Mouse (Mus musculus): ENCODE data around the gene Srsf6. TPM values are rescaled to one million over a fixed set of nuclear protein-coding genes. Genes with fewer than 3 reads are reported as not detected.
"Not testable (repeated sequence)": the region's sequence is repeated elsewhere in the genome, so short reads cannot be mapped to it uniquely, and the experiment has no call there.

Gene Srsf6
- total RNA-seq (2021), result 10 to 100 TPM; 61.2 to 68.3 TPM
- polyA plus RNA-seq (2012; rRNA removed), result 48.0 and 75.1 TPM in 2 replicates
- long read RNA-seq, transcript Srsf6-203 (6 exons, 3,527 nt), result major isoform, 71 of 78 reads
- long read RNA-seq, partial matches to known transcripts, result 3 of 78 reads
- long read RNA-seq, other reads (novel, unspliced or antisense), result 2 of 78 reads

GRCm38 (mm10) chr2:162931123-162931673, at the start of gene Srsf6:
TSS of gene Srsf6 (plus strand) at chr2:162931528.
- peak; percentile 92 to 94 for DNase-seq
- intact Hi-C loops (cut with DNase I), result loop anchor here (2.0 to 10.0 kb wide), 2 partner anchors 86 to 484 kb away; partner anchors contain the start of gene Ift52
- Histone ChIP-seq H3K36me3 (ENCODE audit: control insufficient read depth, insufficient read depth, low read length) (peaks cover 13% of the 10 kb centered on the region), H3K4me1 (ENCODE audit: control insufficient read depth, insufficient read depth, low read length) (peaks cover 3% of the 10 kb centered on the region), H3K4me3 (peak within 1 kb of the TSS; percentile 95), H3K79me2 (replicated peaks; ENCODE audit: control insufficient read depth, insufficient read depth, low read length) (no peaks in the 10 kb centered on the region), H3K9ac (ENCODE audit: low read depth, low read length) (peak within 1 kb of the TSS; percentile 99), H3K27me3 (ENCODE audit: control insufficient read depth, insufficient read depth, low read length) (no peaks in the 10 kb centered on the region), H3K27ac (peak within 1 kb of the TSS; percentile 93)
- WGBS, result under 1% methylated on average over 66 of the region's 68 CpGs
- TF ChIP-seq EP300 (IDR thresholded peaks at IDR 0.05; ENCODE audit: insufficient read depth, low read depth, low read length), result 0 out of 2 replicates have a peak, but pooled peaks have one; percentile 20
- TF ChIP-seq CTCF (IDR thresholded peaks at IDR 0.05), result no peak
- TF ChIP-seq POLR2A (IDR thresholded peaks at IDR 0.05; ENCODE audit: insufficient read depth, low read depth, low read length), result peak; percentile 85

GRCm38 (mm10) chr2:162884101-162884500, 47.2 kb upstream of the Srsf6 start:
- DNase-seq, result no peak
- Histone ChIP-seq H3K4me1 (ENCODE audit: control insufficient read depth, insufficient read depth, low read length) (no peaks in the 10 kb centered on the region), H3K36me3 (ENCODE audit: control insufficient read depth, insufficient read depth, low read length) (no peaks in the 10 kb centered on the region), H3K27me3 (ENCODE audit: control insufficient read depth, insufficient read depth, low read length) (no peaks in the 10 kb centered on the region), H3K9ac (ENCODE audit: low read depth, low read length) (no peak overlapping the region), H3K4me3 (no peak overlapping the region), H3K79me2 (replicated peaks; ENCODE audit: control insufficient read depth, insufficient read depth, low read length) (no peaks in the 10 kb centered on the region), H3K27ac (no peak overlapping the region)
- intact Hi-C loops (cut with DNase I), result no loop called here
- 50% methylated on average over 2 of the region's 2 CpGs for WGBS
- no peak for TF ChIP-seq POLR2A (IDR thresholded peaks at IDR 0.05; ENCODE audit: insufficient read depth, low read depth, low read length)
- TF ChIP-seq EP300 (IDR thresholded peaks at IDR 0.05; ENCODE audit: insufficient read depth, low read depth, low read length), result no peak
- TF ChIP-seq CTCF (IDR thresholded peaks at IDR 0.05), result no peak

GRCm38 (mm10) chr2:162887121-162887520, 44.2 kb upstream of the Srsf6 start:
- H3K4me3 ChIP-seq, result no peak overlapping the region
- no peak for DNase-seq
- no peak overlapping the region for H3K27ac ChIP-seq
- H3K4me1 ChIP-seq (ENCODE audit: control insufficient read depth, insufficient read depth, low read length), result no peaks in the 10 kb centered on the region
- 68% methylated on average over 5 of the region's 5 CpGs for WGBS
- H3K27me3 ChIP-seq (ENCODE audit: control insufficient read depth, insufficient read depth, low read length), result no peaks in the 10 kb centered on the region
- no peak for TF ChIP-seq POLR2A (IDR thresholded peaks at IDR 0.05; ENCODE audit: insufficient read depth, low read depth, low read length)
- TF ChIP-seq EP300 (IDR thresholded peaks at IDR 0.05; ENCODE audit: insufficient read depth, low read depth, low read length), result no peak
- no peak for TF ChIP-seq CTCF (IDR thresholded peaks at IDR 0.05)
- intact Hi-C loops (cut with DNase I), result no loop called here
- H3K36me3 ChIP-seq (ENCODE audit: control insufficient read depth, insufficient read depth, low read length), result no peaks in the 10 kb centered on the region
- H3K79me2 ChIP-seq (replicated peaks; ENCODE audit: control insufficient read depth, insufficient read depth, low read length), result no peaks in the 10 kb centered on the region
- no peak overlapping the region for H3K9ac ChIP-seq (ENCODE audit: low read depth, low read length)

- DNase-seq, result no peak
- Histone ChIP-seq H3K79me2 (replicated peaks; ENCODE audit: control insufficient read depth, insufficient read depth, low read length) (no peaks in the 10 kb centered on the region), H3K27ac (no peak overlapping the region), H3K9ac (ENCODE audit: low read depth, low read length) (no peak overlapping the region), H3K4me3 (no peak overlapping the region), H3K4me1 (ENCODE audit: control insufficient read depth, insufficient read depth, low read length) (no peaks in the 10 kb centered on the region), H3K27me3 (ENCODE audit: control insufficient read depth, insufficient read depth, low read length) (no peaks in the 10 kb centered on the region), H3K36me3 (ENCODE audit: control insufficient read depth, insufficient read depth, low read length) (no peaks in the 10 kb centered on the region)
- TF ChIP-seq EP300 (IDR thresholded peaks at IDR 0.05; ENCODE audit: insufficient read depth, low read depth, low read length), result no peak
- no peak for TF ChIP-seq CTCF (IDR thresholded peaks at IDR 0.05)
- TF ChIP-seq POLR2A (IDR thresholded peaks at IDR 0.05; ENCODE audit: insufficient read depth, low read depth, low read length), result no peak
- 70% methylated on average over 8 of the region's 8 CpGs for WGBS
- intact Hi-C loops (cut with DNase I), result no loop called here
Measured at GRCm38 (mm10) chr2:162888677-162889076, 42.7 kb upstream of the Srsf6 start.

- intact Hi-C loops (cut with DNase I), result no loop called here
- Histone ChIP-seq H3K27ac (no peak overlapping the region), H3K27me3 (ENCODE audit: control insufficient read depth, insufficient read depth, low read length) (no peaks in the 10 kb centered on the region), H3K4me3 (no peak overlapping the region), H3K9ac (ENCODE audit: low read depth, low read length) (no peak overlapping the region), H3K4me1 (ENCODE audit: control insufficient read depth, insufficient read depth, low read length) (no peaks in the 10 kb centered on the region), H3K79me2 (replicated peaks; ENCODE audit: control insufficient read depth, insufficient read depth, low read length) (no peaks in the 10 kb centered on the region), H3K36me3 (ENCODE audit: control insufficient read depth, insufficient read depth, low read length) (no peaks in the 10 kb centered on the region)
- TF ChIP-seq CTCF (IDR thresholded peaks at IDR 0.05), result no peak
- TF ChIP-seq POLR2A (IDR thresholded peaks at IDR 0.05; ENCODE audit: insufficient read depth, low read depth, low read length), result no peak
- no peak for TF ChIP-seq EP300 (IDR thresholded peaks at IDR 0.05; ENCODE audit: insufficient read depth, low read depth, low read length)
- 64% methylated on average over 7 of the region's 7 CpGs for WGBS
- no peak for DNase-seq
Measured at GRCm38 (mm10) chr2:162889191-162889590, 42.1 kb upstream of the Srsf6 start.

- Histone ChIP-seq H3K9ac (ENCODE audit: low read depth, low read length) (no peak overlapping the region), H3K79me2 (replicated peaks; ENCODE audit: control insufficient read depth, insufficient read depth, low read length) (no peaks in the 10 kb centered on the region), H3K4me3 (no peak overlapping the region), H3K36me3 (ENCODE audit: control insufficient read depth, insufficient read depth, low read length) (no peaks in the 10 kb centered on the region), H3K27me3 (ENCODE audit: control insufficient read depth, insufficient read depth, low read length) (no peaks in the 10 kb centered on the region), H3K4me1 (ENCODE audit: control insufficient read depth, insufficient read depth, low read length) (no peaks in the 10 kb centered on the region), H3K27ac (no peak overlapping the region)
- DNase-seq, result no peak
- intact Hi-C loops (cut with DNase I), result no loop called here
- TF ChIP-seq EP300 (IDR thresholded peaks at IDR 0.05; ENCODE audit: insufficient read depth, low read depth, low read length), result no peak
- TF ChIP-seq POLR2A (IDR thresholded peaks at IDR 0.05; ENCODE audit: insufficient read depth, low read depth, low read length), result no peak
- no peak for TF ChIP-seq CTCF (IDR thresholded peaks at IDR 0.05)
- WGBS, result 76% methylated on average over 12 of the region's 12 CpGs
Measured at GRCm38 (mm10) chr2:162889731-162890130, 41.6 kb upstream of the Srsf6 start.

- 81% methylated on average over 3 of the region's 3 CpGs for WGBS
Measured at GRCm38 (mm10) chr2:162892979-162893378, 38.3 kb upstream of the Srsf6 start.

GRCm38 (mm10) chr2:162899256-162899655, 32.1 kb upstream of the Srsf6 start:
- H3K27me3 ChIP-seq (ENCODE audit: control insufficient read depth, insufficient read depth, low read length); H3K4me1 ChIP-seq (ENCODE audit: control insufficient read depth, insufficient read depth, low read length); H3K4me3 ChIP-seq; H3K27ac ChIP-seq; H3K36me3 ChIP-seq (ENCODE audit: control insufficient read depth, insufficient read depth, low read length); intact Hi-C loops (cut with DNase I); H3K79me2 ChIP-seq (replicated peaks; ENCODE audit: control insufficient read depth, insufficient read depth, low read length); H3K9ac ChIP-seq (ENCODE audit: low read depth, low read length): not testable (repeated sequence)
- peak in 1 of 2 experiments; percentile 1 for DNase-seq
- 93% methylated on average over 20 of the region's 20 CpGs for WGBS

More at GRCm38 (mm10) chr2:162892979-162893378, 38.3 kb upstream of the Srsf6 start:
- H3K27me3 ChIP-seq (ENCODE audit: control insufficient read depth, insufficient read depth, low read length); H3K4me3 ChIP-seq; H3K36me3 ChIP-seq (ENCODE audit: control insufficient read depth, insufficient read depth, low read length); H3K79me2 ChIP-seq (replicated peaks; ENCODE audit: control insufficient read depth, insufficient read depth, low read length); H3K9ac ChIP-seq (ENCODE audit: low read depth, low read length); intact Hi-C loops (cut with DNase I); H3K4me1 ChIP-seq (ENCODE audit: control insufficient read depth, insufficient read depth, low read length); H3K27ac ChIP-seq; DNase-seq: not testable (repeated sequence)
